ENCODE assay signal across 8 mouse cellular contexts in genomic region chr12:81594902-81595671, GRCm38 (mm10). TPM values are rescaled to one million over a fixed set of nuclear protein-coding genes. Genes with fewer than 3 reads are reported as not detected.
DNase-seq lines count a peak whose midpoint lies in the region; ATAC-seq lines count a peak whose summit lies in the region.

Med6 (minus strand) TSS chr12:81595008.

- intact Hi-C loops in gastrocnemius, postnatal 14 days (cut with DNase I; ENCODE audit: low total_unique reads): no loop called here
- intact Hi-C loops in left cerebral cortex, postnatal 10 days (cut with DNase I): no loop called here

- DNase-seq in adrenal gland, adult (ENCODE audit: inconsistent age in 2 of 2, low spot score in 1 of 2): peak; percentile 96 to 98
- peak; percentile 98 for DNase-seq in embryo, embryonic 10.5 days (ENCODE audit: low spot score)
- DNase-seq in gastrocnemius, postnatal 14 days: peak; percentile 93
- DNase-seq in left cerebral cortex, postnatal 10 days (ENCODE audit: extremely low spot score in 1 of 2, low spot score in 2 of 2): peak; percentile 91 to 96
- DNase-seq in right cerebral cortex, postnatal 25 days: peak; percentile 89
- peak; percentile 91 to 93 for DNase-seq in urinary bladder, postnatal 4 days (ENCODE audit: low spot score in 2 of 2)

- peak; percentile 93 for ATAC-seq in inflammation-experienced regulatory T-cells, adult 6 months
- ATAC-seq in megakaryocyte-erythroid progenitor cell, adult 5-6 weeks (replicated peaks; ENCODE audit: low FRiP score, low TSS enrichment, poor library complexity, severe bottlenecking): peak; percentile 99

RNA-seq across cellular contexts. Expression of gene Med6, which starts in this region (rescaled TPM):
- total RNA-seq in gastrocnemius, postnatal 14 days (2021): 10 to 100 TPM; 12.8 TPM
- polyA plus RNA-seq in inflammation-experienced regulatory T-cells, adult 6 months (2017; shearing (Covaris generic)): 10 to 100 TPM; 31.5 to 37.3 (median 33.4) TPM
- total RNA-seq in left cerebral cortex, postnatal 10 days (2021): 10 to 100 TPM; 22.1 to 24.9 TPM
- 37.6 and 44.1 TPM in 2 replicates for total RNA-seq in megakaryocyte-erythroid progenitor cell, adult 5-6 weeks (2014; fragmentation: Nextera tagmentation)
- 80.8 and 91.1 TPM in 2 replicates for total RNA-seq in megakaryocyte-erythroid progenitor cell, adult 5-6 weeks (2017)

Comparison
In these comparisons a context has a peak if more than half of its experiments do, and no peak if none do; other contexts are left out.
1. Peak in every context shown above with its lines: DNase-seq and ATAC-seq.